Mouse (Mus musculus) neural tube, embryonic 12.5 days (tissue): ENCODE results near the gene Fgfr2. TPM values are rescaled to one million over a fixed set of nuclear protein-coding genes. Genes with fewer than 3 reads are reported as not detected.

Experiments
- ATAC-seq: fragments of 200-750 bp; cut with Nextera tagmentation; 2 replicates; pipeline ENCODE4 v1.8.0; 2017; ENCODE audit warnings: low read depth, mild to moderate bottlenecking, moderate TSS enrichment, moderate library complexity; ENCODE audit not compliant: low FRiP score
- H3K27ac ChIP-seq: fragments of 300-500 bp; sonication (generic); 2 replicates; pipeline ENCODE4 v1.5.1; 2016
- H3K27me3 ChIP-seq: fragments of 300-500 bp; sonication (generic); replicated peaks from 2 replicates; pipeline ENCODE4 v1.6.1; 2016; ENCODE audit warnings: mild to moderate bottlenecking
- H3K36me3 ChIP-seq: fragments of 300-500 bp; sonication (generic); 2 replicates; pipeline ENCODE4 v1.6.1; 2016; ENCODE audit warnings: mild to moderate bottlenecking
- H3K4me1 ChIP-seq: fragments of 300-500 bp; sonication (generic); 2 replicates; pipeline ENCODE4 v1.6.1; 2016
- H3K4me2 ChIP-seq: fragments of 300-500 bp; sonication (generic); replicated peaks from 2 replicates; pipeline ENCODE4 v1.6.1; 2016; ENCODE audit warnings: mild to moderate bottlenecking
- H3K4me3 ChIP-seq: fragments of 300-500 bp; sonication (generic); 2 replicates; pipeline ENCODE4 v1.5.1; 2016
- H3K9ac ChIP-seq: fragments of 300-500 bp; sonication (generic); 2 replicates; pipeline ENCODE4 v1.6.1; 2016; ENCODE audit warnings: mild to moderate bottlenecking
- H3K9me3 ChIP-seq: fragments of 300-500 bp; sonication (generic); 2 replicates; pipeline ENCODE4 v1.6.1; 2016; ENCODE audit warnings: mild to moderate bottlenecking
- WGBS: fragments of 180-500 bp; shearing (Covaris S2); methylation state at CpG from one replicate; pipeline ENCODE4 v1.1.7; 2016; 5-methylcytosine and 5-hydroxymethylcytosine counted together
- polyA plus RNA-seq: library from polyadenylated mRNA; unstranded; fragments of >200 nt; fragmentation: Nextera tagmentation; extraction: Ambion mirVana; gene quantifications from 2 replicates; pipeline ENCODE4 v1.2.1, GENCODE M21; 2016

The Fgfr2 gene
- polyA plus RNA-seq, 1 experiment from 2014 or later = 65.0 TPM

DNA sequence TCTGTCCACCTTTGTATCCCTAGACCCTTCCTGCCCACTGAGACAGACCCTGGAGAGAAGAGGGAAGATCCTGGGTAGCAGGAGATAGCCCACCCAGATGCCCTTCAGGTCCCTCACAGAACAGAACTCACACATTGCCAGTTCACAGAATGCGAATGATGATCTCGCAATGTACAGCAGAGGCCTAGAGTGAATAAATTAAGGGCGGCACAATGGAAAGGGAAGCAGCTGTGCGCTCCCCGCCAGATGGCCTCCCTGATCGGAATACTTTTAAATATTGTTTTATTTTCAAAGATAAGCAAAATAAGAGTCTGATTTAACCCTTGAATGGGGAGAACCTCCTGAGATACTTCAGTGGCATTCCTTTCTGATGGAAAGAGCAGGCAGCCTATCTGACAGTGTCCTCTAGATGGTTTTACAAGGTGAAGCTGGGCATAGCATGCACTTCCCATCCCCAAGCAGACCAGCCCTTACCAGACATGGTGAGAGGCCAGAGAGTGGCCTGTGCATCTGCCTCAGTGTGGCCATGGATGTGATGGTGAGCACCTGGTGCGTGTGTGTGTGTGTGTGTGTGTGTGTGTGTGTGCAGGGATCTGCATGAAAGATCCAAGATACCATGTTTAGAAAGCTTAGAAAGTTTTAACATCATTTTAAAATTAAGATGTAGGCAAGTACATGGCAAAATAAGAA is 839.0 kb downstream of the Fgfr2 start:
- Histone ChIP-seq H3K9ac (no peak overlapping the region), H3K36me3 (no peaks in the 10 kb centered on the region), H3K27ac (peak overlapping the region; percentile 32), H3K4me3 (no peak overlapping the region), H3K4me1 (peaks cover 75% of the 10 kb centered on the region), H3K9me3 (no peaks in the 10 kb centered on the region), H3K4me2 (no peak overlapping the region), H3K27me3 (no peaks in the 10 kb centered on the region)
- ATAC-seq = peak; percentile 72
- 42% methylated on average over 7 of the region's 7 CpGs for WGBS

DNA sequence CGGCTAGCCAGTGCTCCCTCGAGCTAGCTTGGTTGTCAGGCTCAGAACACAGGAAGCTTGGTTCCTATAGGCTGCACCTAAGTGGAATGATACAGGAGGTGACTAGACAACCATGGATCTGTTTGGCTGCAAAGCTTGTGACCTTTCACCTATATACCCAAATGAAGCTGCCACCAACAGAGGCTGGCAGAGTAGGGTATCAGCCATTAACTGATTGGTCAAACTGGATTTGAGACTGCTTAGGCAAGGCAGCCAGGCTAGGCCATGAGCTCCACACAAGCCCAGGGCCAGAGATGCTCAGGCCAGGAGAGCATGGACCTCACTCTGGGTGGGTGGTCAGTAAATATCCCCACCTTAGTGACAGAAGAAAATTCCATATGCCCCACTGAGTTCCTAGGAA is 840.6 kb downstream of the Fgfr2 start:
- WGBS = 92% methylated on average over 2 of the region's 2 CpGs
- Histone ChIP-seq H3K27me3 (no peaks in the 10 kb centered on the region), H3K9me3 (no peaks in the 10 kb centered on the region), H3K36me3 (no peaks in the 10 kb centered on the region), H3K4me3 (no peak overlapping the region), H3K27ac (no peak overlapping the region), H3K4me1 (peaks cover 65% of the 10 kb centered on the region), H3K9ac (no peak overlapping the region), H3K4me2 (no peak overlapping the region)
- no peak for ATAC-seq

DNA sequence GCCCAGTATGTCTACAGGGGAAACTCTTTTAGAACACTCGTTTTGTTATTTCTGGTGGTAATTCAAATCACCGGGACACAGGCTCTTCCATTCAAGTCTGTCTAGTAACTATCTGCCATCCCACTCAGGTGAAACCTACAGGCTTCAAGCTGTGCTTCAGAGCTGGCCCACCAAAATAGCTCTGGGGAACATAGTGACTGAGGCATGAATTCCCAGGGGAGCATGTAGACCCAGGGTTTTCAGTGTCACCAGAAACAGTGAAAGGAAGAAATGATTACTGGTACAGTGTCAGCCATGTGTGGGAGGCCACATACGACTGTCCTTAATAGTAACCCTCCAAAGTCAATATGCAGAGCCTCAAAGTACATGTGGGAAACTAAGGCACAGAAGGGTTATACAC is 841.0 kb downstream of the Fgfr2 start:
- no peaks in the 10 kb centered on the region for H3K27me3 ChIP-seq
- H3K9ac ChIP-seq = no peak overlapping the region
- 71% methylated on average over 3 of the region's 3 CpGs for WGBS
- no peak overlapping the region for H3K4me2 ChIP-seq
- ATAC-seq = no peak
- H3K4me3 ChIP-seq = no peak overlapping the region
- no peaks in the 10 kb centered on the region for H3K36me3 ChIP-seq
- peaks cover 62% of the 10 kb centered on the region for H3K4me1 ChIP-seq
- no peak overlapping the region for H3K27ac ChIP-seq
- H3K9me3 ChIP-seq = no peaks in the 10 kb centered on the region

DNA sequence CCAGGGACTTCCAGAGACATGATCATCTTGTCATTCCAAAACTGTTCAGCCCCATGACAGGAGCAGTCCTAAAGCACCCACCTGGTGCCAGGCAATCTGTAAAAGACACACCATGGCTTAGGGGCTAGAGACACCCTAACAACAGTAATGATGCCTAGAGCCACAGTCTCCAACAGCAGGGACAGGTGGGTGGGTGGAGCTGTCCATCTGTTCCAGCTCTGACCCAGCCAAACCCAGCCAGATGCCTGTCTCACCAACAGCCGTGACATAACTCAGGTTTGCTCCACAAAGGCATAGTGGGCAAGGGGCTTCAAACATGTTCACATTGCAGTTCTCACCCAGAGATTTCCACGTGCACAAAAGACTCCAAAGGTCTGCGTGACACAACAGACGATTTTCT is 841.4 kb downstream of the Fgfr2 start:
- Histone ChIP-seq H3K9me3 (no peaks in the 10 kb centered on the region), H3K27me3 (no peaks in the 10 kb centered on the region), H3K4me3 (no peak overlapping the region), H3K4me1 (peaks cover 58% of the 10 kb centered on the region), H3K9ac (no peak overlapping the region), H3K4me2 (no peak overlapping the region), H3K36me3 (no peaks in the 10 kb centered on the region), H3K27ac (no peak overlapping the region)
- no peak for ATAC-seq
- 62% methylated on average over 4 of the region's 4 CpGs for WGBS

DNA sequence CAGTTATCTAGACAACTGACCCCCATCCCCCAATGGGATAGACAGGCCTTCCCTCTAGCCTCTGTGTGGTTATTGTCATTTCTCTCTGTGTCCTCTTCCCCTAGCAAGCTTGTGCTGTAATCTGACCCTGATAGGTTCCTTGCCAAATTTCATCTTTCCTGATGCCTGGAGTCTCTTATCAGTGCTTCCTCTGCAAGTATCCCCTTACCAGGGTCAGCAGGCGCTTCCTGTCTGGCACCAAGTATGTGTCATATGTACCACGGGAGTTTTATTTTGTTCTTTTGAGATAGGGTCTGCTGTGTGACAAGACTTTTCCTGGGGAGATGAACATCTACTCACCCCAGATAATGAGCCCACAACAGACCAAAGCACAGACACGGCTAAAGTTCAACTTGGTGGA is 844.5 kb downstream of the Fgfr2 start:
- 85% methylated on average over 3 of the region's 3 CpGs for WGBS
- no peak overlapping the region for H3K9ac ChIP-seq
- H3K4me2 ChIP-seq = no peak overlapping the region
- no peak overlapping the region for H3K4me3 ChIP-seq
- no peak for ATAC-seq
- H3K27ac ChIP-seq = no peak overlapping the region
- H3K27me3 ChIP-seq = no peaks in the 10 kb centered on the region
- H3K36me3 ChIP-seq = no peaks in the 10 kb centered on the region
- peaks cover 28% of the 10 kb centered on the region for H3K4me1 ChIP-seq
- no peaks in the 10 kb centered on the region for H3K9me3 ChIP-seq

DNA sequence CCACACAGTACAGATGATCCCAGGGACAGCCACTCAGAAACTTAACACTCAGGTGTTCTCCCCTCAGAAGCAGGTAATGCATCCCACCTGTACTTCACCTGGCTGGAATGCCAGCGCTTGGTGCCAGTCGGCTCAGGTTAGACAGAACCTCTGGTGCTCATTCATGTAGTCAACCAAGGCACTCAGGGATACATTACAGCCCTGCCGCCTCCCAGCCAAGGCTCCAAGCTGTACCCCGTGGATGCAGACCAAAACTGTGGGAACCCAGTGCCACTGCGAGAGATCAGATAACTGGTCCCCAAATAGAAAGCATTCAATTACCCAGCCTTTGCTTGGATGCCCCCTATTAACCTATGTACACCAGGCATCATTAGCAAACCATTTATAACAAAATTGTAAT is 846.9 kb downstream of the Fgfr2 start:
- Histone ChIP-seq H3K4me1 (peaks cover 5% of the 10 kb centered on the region; the same call in 1 of the 2 replicates), H3K9me3 (no peaks in the 10 kb centered on the region), H3K27me3 (no peaks in the 10 kb centered on the region), H3K4me2 (no peak overlapping the region), H3K9ac (no peak overlapping the region), H3K36me3 (no peaks in the 10 kb centered on the region), H3K4me3 (no peak overlapping the region), H3K27ac (no peak overlapping the region)
- WGBS = 84% methylated on average over 5 of the region's 5 CpGs
- no peak for ATAC-seq

DNA sequence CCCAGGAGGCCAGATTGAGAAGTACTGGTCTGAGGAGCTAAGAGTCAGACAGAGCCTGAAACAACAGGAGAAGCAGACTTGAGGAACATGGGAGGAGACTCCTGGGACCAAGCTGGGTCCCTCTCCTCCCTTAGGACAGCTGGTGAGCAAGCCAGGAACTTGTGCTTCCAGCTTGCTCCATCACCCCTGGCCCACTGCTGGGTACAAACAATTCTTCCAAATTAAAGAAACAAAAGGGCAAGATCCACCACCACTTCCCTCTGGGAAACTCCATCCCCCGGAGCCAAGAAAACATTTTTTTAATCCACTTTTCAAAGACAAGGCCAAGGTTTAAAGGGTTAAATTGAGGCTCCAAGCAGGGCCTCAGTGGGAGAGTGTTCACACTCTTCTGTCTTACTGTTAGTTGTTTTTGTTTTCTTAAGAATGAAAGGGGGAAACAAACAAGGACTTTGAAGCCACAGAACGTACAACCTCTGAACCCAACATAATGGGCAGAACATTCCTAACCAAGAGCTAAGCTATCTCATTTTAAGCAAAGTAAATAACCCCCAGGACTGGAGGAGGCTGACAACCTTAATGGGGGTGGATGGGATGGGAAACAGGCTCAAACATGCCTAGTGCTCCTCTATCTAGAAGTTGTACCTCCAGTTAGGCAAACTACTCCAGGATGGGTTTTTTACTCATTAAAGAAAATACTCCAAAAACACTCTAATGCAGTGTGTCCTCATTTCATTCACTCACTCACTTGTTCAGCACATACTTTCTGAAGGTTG is 849.2 kb downstream of the Fgfr2 start:
- no peak overlapping the region for H3K4me2 ChIP-seq
- H3K36me3 ChIP-seq = peaks cover 18% of the 10 kb centered on the region
- H3K4me3 ChIP-seq = no peak overlapping the region
- no peaks in the 10 kb centered on the region for H3K27me3 ChIP-seq
- no peaks in the 10 kb centered on the region for H3K4me1 ChIP-seq
- no peaks in the 10 kb centered on the region for H3K9me3 ChIP-seq
- WGBS = 77% methylated on average over 2 of the region's 2 CpGs
- H3K27ac ChIP-seq = no peak overlapping the region
- no peak for ATAC-seq
- H3K9ac ChIP-seq = no peak overlapping the region

DNA sequence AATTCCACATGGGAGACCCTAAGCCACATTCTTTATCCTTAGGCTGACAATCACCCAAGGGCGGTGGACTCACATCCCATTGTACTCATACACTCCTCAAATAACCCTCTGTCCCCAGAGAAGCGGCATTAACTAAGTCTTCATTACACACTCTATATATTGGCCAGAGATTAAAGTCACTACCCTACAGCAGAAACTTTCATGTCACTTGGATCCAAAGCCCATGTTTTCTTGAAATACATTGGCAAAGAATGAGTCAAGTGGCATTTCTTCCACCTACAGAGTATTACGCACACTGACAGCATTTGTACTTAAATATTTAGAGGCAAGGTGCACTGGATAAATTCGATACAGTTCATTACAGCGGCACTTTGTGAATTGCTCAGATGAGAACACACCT is 850.2 kb downstream of the Fgfr2 start:
- H3K36me3 ChIP-seq = peaks cover 25% of the 10 kb centered on the region
- no peaks in the 10 kb centered on the region for H3K27me3 ChIP-seq

DNA sequence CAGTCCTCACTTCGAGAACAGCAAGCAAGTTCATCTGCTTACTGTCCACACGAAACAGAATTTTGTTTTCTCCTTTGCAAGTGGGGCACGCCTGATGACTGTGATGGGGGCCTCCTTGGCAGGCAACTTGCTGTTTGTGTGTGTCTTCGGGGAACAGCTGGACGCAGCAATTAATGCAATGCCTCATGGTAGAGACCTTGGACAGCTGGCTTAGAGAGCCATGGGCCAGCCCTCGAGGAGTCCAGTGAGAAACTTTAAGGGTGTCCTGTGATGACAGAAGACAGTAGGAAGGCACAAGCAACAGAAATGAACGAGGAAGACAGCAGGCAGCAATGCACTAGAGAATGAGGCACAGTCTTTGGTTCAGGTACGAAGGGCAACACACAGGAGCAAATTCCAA is 852.8 kb downstream of the Fgfr2 start:
- no peak overlapping the region for H3K4me2 ChIP-seq
- ATAC-seq = no peak
- WGBS = 89% methylated on average over 8 of the region's 8 CpGs
- H3K27ac ChIP-seq = no peak overlapping the region
- H3K9me3 ChIP-seq = no peaks in the 10 kb centered on the region
- peaks cover 43% of the 10 kb centered on the region for H3K36me3 ChIP-seq
- H3K4me1 ChIP-seq = no peaks in the 10 kb centered on the region
- H3K9ac ChIP-seq = no peak overlapping the region
- H3K4me3 ChIP-seq = no peak overlapping the region
- no peaks in the 10 kb centered on the region for H3K27me3 ChIP-seq

More for the DNA sequence above, 850.2 kb downstream of the Fgfr2 start:
- 94% methylated on average over 5 of the region's 5 CpGs for WGBS
- Histone ChIP-seq H3K4me1 (no peaks in the 10 kb centered on the region), H3K4me2 (no peak overlapping the region), H3K9me3 (no peaks in the 10 kb centered on the region), H3K4me3 (no peak overlapping the region), H3K27ac (no peak overlapping the region), H3K9ac (no peak overlapping the region)
- ATAC-seq = no peak

DNA sequence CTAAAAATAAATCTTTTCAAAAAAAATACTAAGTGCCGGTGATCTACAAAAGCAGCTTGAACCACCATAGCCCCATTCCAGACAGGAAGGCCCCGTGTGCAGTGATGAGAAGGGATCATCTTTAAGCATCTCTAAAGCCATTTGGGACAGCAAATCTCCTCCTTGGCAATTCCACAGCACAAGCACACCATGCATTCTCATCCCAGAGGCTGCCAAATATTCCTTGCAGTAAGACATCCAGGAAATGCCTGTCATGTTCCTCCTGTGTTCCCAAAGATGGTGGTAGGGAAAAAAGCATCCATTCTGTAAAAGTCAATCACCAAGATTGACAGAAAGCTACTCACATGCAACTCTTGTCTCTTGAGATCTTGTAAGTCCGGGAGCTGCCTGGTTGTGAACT is 853.5 kb downstream of the Fgfr2 start:
- H3K4me3 ChIP-seq = no peak overlapping the region
- H3K9me3 ChIP-seq = no peaks in the 10 kb centered on the region
- H3K36me3 ChIP-seq = peaks cover 44% of the 10 kb centered on the region
- no peak for ATAC-seq
- no peak overlapping the region for H3K4me2 ChIP-seq
- H3K27ac ChIP-seq = no peak overlapping the region
- peaks cover 2% of the 10 kb centered on the region for H3K4me1 ChIP-seq
- no peak overlapping the region for H3K9ac ChIP-seq
- WGBS = 91% methylated on average over 3 of the region's 3 CpGs
- H3K27me3 ChIP-seq = no peaks in the 10 kb centered on the region

DNA sequence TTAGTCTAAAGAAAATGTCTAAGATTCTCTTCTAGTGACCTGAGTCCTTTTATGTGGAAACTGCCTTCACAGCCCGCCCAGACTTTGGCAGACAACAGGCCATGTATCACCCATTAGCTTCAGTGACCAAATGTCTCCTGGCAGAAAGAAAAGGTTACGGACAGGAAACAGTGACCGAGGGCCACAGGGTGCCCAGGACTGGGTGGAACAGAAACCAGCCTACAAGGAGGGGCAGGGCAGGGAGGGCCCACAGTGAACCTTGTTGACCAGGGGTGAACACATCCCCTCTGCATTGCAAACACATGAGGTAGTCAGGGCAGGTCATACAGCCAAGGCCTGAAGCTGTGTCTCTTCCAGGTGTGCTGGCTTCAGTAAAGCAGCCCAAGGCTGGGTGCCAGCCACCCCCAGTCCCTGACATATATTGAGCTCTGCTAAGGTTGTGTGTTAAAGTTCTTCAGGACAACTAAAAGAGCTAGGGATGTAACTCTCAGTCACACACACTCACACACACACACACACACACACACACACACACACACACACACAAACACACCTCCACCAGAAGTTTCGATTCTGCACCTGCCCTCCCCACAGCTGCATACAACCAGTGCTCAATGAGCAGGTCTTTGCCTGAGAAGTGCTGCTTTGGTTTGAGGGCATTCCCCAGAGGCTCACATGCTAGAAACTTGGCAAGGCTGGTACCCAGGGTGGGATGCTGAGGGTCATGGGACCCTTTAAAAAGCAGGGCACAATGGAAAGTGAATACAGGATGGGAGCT is 855.2 kb downstream of the Fgfr2 start:
- no peak overlapping the region for H3K4me2 ChIP-seq
- WGBS = 79% methylated on average over 4 of the region's 4 CpGs
- no peak overlapping the region for H3K27ac ChIP-seq
- no peaks in the 10 kb centered on the region for H3K9me3 ChIP-seq
- peaks cover 20% of the 10 kb centered on the region for H3K4me1 ChIP-seq
- peaks cover 52% of the 10 kb centered on the region for H3K36me3 ChIP-seq
- no peaks in the 10 kb centered on the region for H3K27me3 ChIP-seq
- H3K4me3 ChIP-seq = no peak overlapping the region
- no peak overlapping the region for H3K9ac ChIP-seq
- no peak for ATAC-seq

DNA sequence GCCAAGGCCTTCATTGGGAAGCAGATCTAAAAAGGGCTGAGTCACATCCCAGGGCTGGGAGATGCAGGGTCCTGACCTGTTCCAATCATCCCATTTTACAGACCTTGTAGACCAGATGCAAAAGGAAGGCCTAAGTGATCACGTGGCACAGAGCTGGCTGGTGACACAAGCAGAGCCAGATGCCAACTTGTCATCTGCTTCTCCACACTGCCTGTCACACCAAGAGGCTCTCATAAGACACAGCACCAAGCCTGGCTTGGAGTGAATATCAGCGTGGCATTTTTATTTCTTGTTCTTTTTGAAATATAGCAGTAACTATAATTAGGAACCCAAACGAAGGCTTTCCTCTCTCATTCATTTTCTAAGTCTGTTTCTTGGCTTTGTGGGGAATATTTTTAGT is 858.4 kb downstream of the Fgfr2 start:
- Histone ChIP-seq H3K4me2 (no peak overlapping the region), H3K36me3 (peaks cover 50% of the 10 kb centered on the region), H3K27ac (no peak overlapping the region), H3K4me1 (peaks cover 40% of the 10 kb centered on the region), H3K9ac (no peak overlapping the region), H3K4me3 (no peak overlapping the region), H3K27me3 (no peaks in the 10 kb centered on the region), H3K9me3 (no peaks in the 10 kb centered on the region)
- WGBS = 61% methylated on average over 3 of the region's 3 CpGs
- no peak for ATAC-seq
